Mouse (Mus musculus) liver, embryonic 14.5 days (tissue): ENCODE measurements around the gene Sec23ip. TPM values are rescaled to one million over a fixed set of nuclear protein-coding genes. Genes with fewer than 3 reads are reported as not detected.

Experiments used
- ATAC-seq: fragments of 200-750 bp; cut with Nextera tagmentation; 2 replicates; pipeline ENCODE4 v1.8.0; 2017; ENCODE audit warnings: moderate number of reproducible peaks, mild to moderate bottlenecking, moderate library complexity; ENCODE audit not compliant: insufficient read depth
- DNase-seq, 3 experiments: peaks; one replicate each; pipeline ENCODE4 v3.0.0-alpha.2; 2012 to 2013; ENCODE audit warnings: low read depth in 3 of 3, low spot score in 3 of 3
- H3K27ac ChIP-seq: fragments of 300-500 bp; sonication (generic); 2 replicates; pipeline ENCODE4 v1.5.1; 2014; ENCODE audit warnings: moderate library complexity, mild to moderate bottlenecking, control low read depth, inconsistent platforms
- H3K27me3 ChIP-seq: fragments of 300-500 bp; sonication (generic); 2 replicates; pipeline ENCODE4 v1.6.1; 2014; ENCODE audit warnings: mild to moderate bottlenecking, low read length, moderate library complexity; ENCODE audit not compliant: control insufficient read depth, insufficient read depth
- H3K36me3 ChIP-seq: fragments of 300-500 bp; sonication (generic); replicated peaks from 2 replicates; pipeline ENCODE4 v1.6.1; 2014; ENCODE audit warnings: low read depth; ENCODE audit not compliant: control insufficient read depth, insufficient read depth
- H3K4me1 ChIP-seq, 2 experiments: fragments of 200-500 bp in 1 of 2; fragments of 300-500 bp in 1 of 2; sonication (generic) in 1 of 2; replicated peaks; 2 replicates each; pipeline ENCODE4 v1.6.1; 2012 to 2014; ENCODE audit warnings: antibody characterized with exemption in 1 of 2, inconsistent platforms in 1 of 2, low read length in 1 of 2; ENCODE audit not compliant: control insufficient read depth in 2 of 2, insufficient read depth in 2 of 2
- H3K4me2 ChIP-seq: fragments of 300-500 bp; sonication (generic); 2 replicates; pipeline ENCODE4 v1.6.1; 2014; ENCODE audit warnings: low read depth, mild to moderate bottlenecking, control low read depth, moderate library complexity
- H3K4me3 ChIP-seq, 2 experiments: fragments of 200-500 bp in 1 of 2; fragments of 300-500 bp in 1 of 2; sonication (generic) in 1 of 2; 2 replicates each; pipeline ENCODE4 v1.5.1; 2012 to 2014; ENCODE audit warnings: low read depth in 2 of 2, low read length in 2 of 2, mild to moderate bottlenecking in 2 of 2, control low read depth in 1 of 2, inconsistent platforms in 1 of 2, moderate library complexity in 1 of 2; ENCODE audit not compliant: insufficient read depth in 1 of 2
- H3K9ac ChIP-seq: fragments of 300-500 bp; sonication (generic); replicated peaks from 2 replicates; pipeline ENCODE4 v1.6.1; 2014; ENCODE audit warnings: mild to moderate bottlenecking, control low read depth, moderate library complexity
- H3K9me3 ChIP-seq: fragments of 300-500 bp; sonication (generic); 2 replicates; pipeline ENCODE4 v1.6.1; 2016; ENCODE audit warnings: low read length, mixed read lengths; ENCODE audit not compliant: control insufficient read depth
- CTCF ChIP-seq: IDR thresholded peaks from 2 replicates; pipeline ENCODE4 v1.5.1; 2016; ENCODE audit warnings: antibody characterized with exemption, low read depth, control low read depth
- EP300 ChIP-seq: IDR thresholded peaks from 2 replicates; pipeline ENCODE4 v1.6.1; 2016; ENCODE audit warnings: antibody characterized with exemption, low read depth
- WGBS: fragments of 180-500 bp; shearing (Covaris S2); extraction: QIAGEN DNeasy Blood & Tissue Kit; methylation state at CpG from one replicate; pipeline ENCODE4 v1.1.7; 2014; ENCODE audit not compliant: insufficient replicate concordance; 5-methylcytosine and 5-hydroxymethylcytosine counted together
- polyA plus RNA-seq, 2 experiments: library from polyadenylated mRNA; depleted of rRNA in 1 of 2; stranded (reverse) in 1 of 2; unstranded in 1 of 2; fragments of >200 nt; fragmentation: Nextera tagmentation in 1 of 2; extraction: Ambion mirVana in 1 of 2; gene quantifications; 2 replicates each; pipeline versions ENCODE4 v1.2.1 to v1.2.3; 2012 to 2014

Gene Sec23ip
- polyA plus RNA-seq, 2 experiments = 10.4 to 14.7 TPM

GRCm38 (mm10) chr7:128746151-128746550, 1.4 kb downstream of the Sec23ip start:
- peak overlapping the region; percentile 76 for H3K9ac ChIP-seq
- peak overlapping the region; percentile 77 to 82 for H3K4me3 ChIP-seq
- TF ChIP-seq EP300 = no peak
- TF ChIP-seq CTCF = no peak
- peaks cover 38 to 39% of the 10 kb centered on the region in 2 experiments for H3K4me1 ChIP-seq
- no peaks in the 10 kb centered on the region for H3K9me3 ChIP-seq
- WGBS = 83% methylated on average over 10 of the region's 10 CpGs
- no peak overlapping the region for H3K27ac ChIP-seq
- ATAC-seq = no peak
- H3K36me3 ChIP-seq = peaks cover 13% of the 10 kb centered on the region
- H3K27me3 ChIP-seq = no peaks in the 10 kb centered on the region
- H3K4me2 ChIP-seq = peak overlapping the region; percentile 78
- no peak for DNase-seq

- H3K36me3 ChIP-seq = peaks cover 33% of the 10 kb centered on the region
- H3K27ac ChIP-seq = peak overlapping the region; percentile 44
- 7% methylated on average over 3 of the region's 3 CpGs for WGBS
- peak; percentile 52; the same call in 1 of the 2 replicates for TF ChIP-seq EP300
- no peak for TF ChIP-seq CTCF
- H3K4me1 ChIP-seq = peaks cover 38 to 39% of the 10 kb centered on the region in 2 experiments
- 0 out of 4 replicates have a peak overlapping the region, but pooled peaks of 1 of the 2 experiments have one; percentile 10 for H3K4me3 ChIP-seq
- peak; percentile 60 for ATAC-seq
- no peaks in the 10 kb centered on the region for H3K9me3 ChIP-seq
- H3K4me2 ChIP-seq = peak overlapping the region; percentile 57
- peak overlapping the region; percentile 27; the same call in 1 of the 2 replicates for H3K9ac ChIP-seq
- no peaks in the 10 kb centered on the region for H3K27me3 ChIP-seq
- peak; percentile 56 to 81 (median 77) for DNase-seq
Observed at GRCm38 (mm10) chr7:128748758-128749157, 4.0 kb downstream of the Sec23ip start.

- no peak for DNase-seq
- WGBS = 87% methylated on average over 9 of the region's 9 CpGs
- Histone ChIP-seq H3K4me1 (peaks cover 31 to 32% of the 10 kb centered on the region in 2 experiments), H3K4me3 (no peak overlapping the region), H3K36me3 (peaks cover 47% of the 10 kb centered on the region), H3K9ac (no peak overlapping the region), H3K9me3 (no peaks in the 10 kb centered on the region), H3K27ac (no peak overlapping the region), H3K27me3 (no peaks in the 10 kb centered on the region), H3K4me2 (no peak overlapping the region)
- ATAC-seq = no peak
- TF ChIP-seq CTCF = no peak
- TF ChIP-seq EP300 = no peak
Observed at GRCm38 (mm10) chr7:128750296-128750695, 5.6 kb downstream of the Sec23ip start.

GRCm38 (mm10) chr7:128752012-128752411, 7.3 kb downstream of the Sec23ip start:
- Histone ChIP-seq H3K4me2 (no peak overlapping the region), H3K4me1 (peaks cover 21 to 22% of the 10 kb centered on the region in 2 experiments), H3K27ac (no peak overlapping the region), H3K9ac (no peak overlapping the region), H3K9me3 (no peaks in the 10 kb centered on the region), H3K4me3 (no peak overlapping the region), H3K36me3 (peaks cover 58% of the 10 kb centered on the region), H3K27me3 (no peaks in the 10 kb centered on the region)
- no peak for ATAC-seq
- no peak for TF ChIP-seq EP300
- TF ChIP-seq CTCF = no peak
- 44% methylated on average over 4 of the region's 4 CpGs for WGBS
- no peak for DNase-seq

GRCm38 (mm10) chr7:128755396-128755795, 10.7 kb downstream of the Sec23ip start:
- no peak for ATAC-seq
- Histone ChIP-seq H3K27ac (no peak overlapping the region), H3K27me3 (no peaks in the 10 kb centered on the region), H3K9ac (no peak overlapping the region), H3K4me1 (no peaks in the 10 kb centered on the region), H3K36me3 (peaks cover 79% of the 10 kb centered on the region), H3K9me3 (no peaks in the 10 kb centered on the region), H3K4me2 (no peak overlapping the region), H3K4me3 (no peak overlapping the region)
- TF ChIP-seq EP300 (no peak), CTCF (no peak)
- WGBS = 78% methylated on average over 1 of the region's 1 CpGs
- DNase-seq = no peak
